Mouse (Mus musculus) lung, postnatal 0 days (tissue): ENCODE measurements at regions not wholly inside any gene's neighbourhood (a gene's known extent, or its start where the extent isn't known, plus 50 kb on each side); places are given as distances from the start of the nearest gene placed in this dataset.

Source experiments
- ATAC-seq: fragments of 200-750 bp; cut with Nextera tagmentation; 2 replicates; pipeline ENCODE4 v1.8.0; 2017; ENCODE audit warnings: moderate library complexity
- DNase-seq: peaks from one replicate; pipeline ENCODE4 v3.0.0-alpha.2; 2016; ENCODE audit warnings: low spot score
- H3K27ac ChIP-seq: fragments of 300-500 bp; sonication (generic); 2 replicates; pipeline ENCODE4 v1.5.1; 2014; ENCODE audit warnings: antibody characterized with exemption, mild to moderate bottlenecking, low read length, mixed read lengths
- H3K27me3 ChIP-seq: fragments of 300-500 bp; sonication (generic); replicated peaks from 2 replicates; pipeline ENCODE4 v1.6.1; 2014; ENCODE audit warnings: low read length, mixed read lengths; ENCODE audit not compliant: insufficient read depth
- H3K36me3 ChIP-seq: fragments of 300-500 bp; sonication (generic); 2 replicates; pipeline ENCODE4 v1.6.1; 2014; ENCODE audit warnings: low read length, mixed read lengths; ENCODE audit not compliant: insufficient read depth
- H3K4me1 ChIP-seq: fragments of 300-500 bp; sonication (generic); 2 replicates; pipeline ENCODE4 v1.6.1; 2014; ENCODE audit warnings: antibody characterized with exemption, low read depth, low read length, mixed read lengths; ENCODE audit not compliant: insufficient read depth
- H3K4me2 ChIP-seq: fragments of 300-500 bp; sonication (generic); replicated peaks from 2 replicates; pipeline ENCODE4 v1.6.1; 2014; ENCODE audit warnings: low read depth, mild to moderate bottlenecking, low read length, moderate library complexity, mixed read lengths
- H3K4me3 ChIP-seq: fragments of 300-500 bp; sonication (generic); 2 replicates; pipeline ENCODE4 v1.5.1; 2014; ENCODE audit warnings: low read depth, low read length
- H3K9ac ChIP-seq: fragments of 300-500 bp; sonication (generic); replicated peaks from 2 replicates; pipeline ENCODE4 v1.6.1; 2014; ENCODE audit warnings: low read depth, mild to moderate bottlenecking
- H3K9me3 ChIP-seq: fragments of 300-500 bp; sonication (generic); 2 replicates; pipeline ENCODE4 v1.6.1; 2016; ENCODE audit warnings: low read length, mixed read lengths
- CTCF ChIP-seq: IDR thresholded peaks from 2 replicates; pipeline ENCODE4 v1.5.1; 2016; ENCODE audit warnings: antibody characterized with exemption, mild to moderate bottlenecking
- EP300 ChIP-seq: IDR thresholded peaks from 2 replicates; pipeline ENCODE4 v1.6.1; 2016; ENCODE audit warnings: antibody characterized with exemption, mild to moderate bottlenecking, control low read depth
- WGBS: fragments of 180-500 bp; shearing (Covaris S2); extraction: QIAGEN DNeasy Blood & Tissue Kit; methylation state at CpG from one replicate; pipeline ENCODE4 v1.1.7; 2014; 5-methylcytosine and 5-hydroxymethylcytosine counted together

DNA sequence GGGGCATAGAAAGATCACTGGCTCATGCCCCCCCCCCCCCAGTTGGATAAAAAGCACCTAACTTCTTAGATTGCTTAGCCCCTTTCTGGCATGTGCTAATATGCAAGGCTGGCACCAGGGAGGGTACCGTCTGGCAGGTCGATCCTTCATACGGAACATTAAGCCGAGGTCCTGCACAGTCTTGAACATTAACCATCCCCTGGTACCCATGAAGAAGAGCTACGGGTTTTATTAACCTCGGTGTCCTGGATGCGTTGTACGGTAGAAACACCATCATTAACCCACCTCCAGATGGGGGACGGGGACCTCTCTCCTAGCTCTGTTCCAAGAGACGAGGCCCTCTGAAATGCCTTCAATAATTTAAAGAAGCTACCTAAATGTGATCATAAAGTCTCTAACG, 178.7 kb downstream of the Maf start:
- WGBS = 96% methylated on average over 11 of the region's 11 CpGs
- Histone ChIP-seq H3K4me3 (no peak overlapping the region), H3K4me2 (no peak overlapping the region), H3K27ac (no peak overlapping the region), H3K9me3 (no peaks in the 10 kb centered on the region), H3K4me1 (no peaks in the 10 kb centered on the region), H3K9ac (no peak overlapping the region), H3K27me3 (no peaks in the 10 kb centered on the region), H3K36me3 (no peaks in the 10 kb centered on the region)
- TF ChIP-seq EP300 = no peak
- TF ChIP-seq CTCF = no peak
- ATAC-seq (no peak), DNase-seq (no peak)

DNA sequence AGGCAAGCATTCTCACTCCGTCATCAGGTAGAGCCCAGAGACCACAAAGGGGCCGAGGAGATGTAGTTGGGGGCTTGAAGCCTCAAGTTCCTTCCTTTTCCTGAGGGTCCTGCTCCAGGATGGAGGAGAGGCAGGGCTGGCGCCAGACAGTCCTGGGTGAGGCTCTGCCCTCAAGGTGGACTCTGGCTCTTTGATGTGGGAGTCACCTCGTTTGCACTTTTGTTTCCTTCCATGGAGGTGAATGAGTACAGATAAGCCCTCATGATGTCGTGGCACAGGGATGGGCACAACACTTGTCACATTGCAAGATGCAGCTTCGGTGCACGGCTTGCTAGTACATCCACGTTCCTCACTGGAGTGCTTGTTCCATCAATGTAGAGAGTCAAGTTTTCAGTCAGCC, 182.4 kb downstream of the Maf start:
- ATAC-seq (no peak), DNase-seq (no peak)
- TF ChIP-seq CTCF = no peak
- TF ChIP-seq EP300 = no peak
- 80% methylated on average over 8 of the region's 8 CpGs for WGBS
- Histone ChIP-seq H3K27me3 (no peaks in the 10 kb centered on the region), H3K4me2 (no peak overlapping the region), H3K9me3 (no peaks in the 10 kb centered on the region), H3K9ac (no peak overlapping the region), H3K4me3 (no peak overlapping the region), H3K4me1 (no peaks in the 10 kb centered on the region), H3K36me3 (no peaks in the 10 kb centered on the region), H3K27ac (no peak overlapping the region)

DNA sequence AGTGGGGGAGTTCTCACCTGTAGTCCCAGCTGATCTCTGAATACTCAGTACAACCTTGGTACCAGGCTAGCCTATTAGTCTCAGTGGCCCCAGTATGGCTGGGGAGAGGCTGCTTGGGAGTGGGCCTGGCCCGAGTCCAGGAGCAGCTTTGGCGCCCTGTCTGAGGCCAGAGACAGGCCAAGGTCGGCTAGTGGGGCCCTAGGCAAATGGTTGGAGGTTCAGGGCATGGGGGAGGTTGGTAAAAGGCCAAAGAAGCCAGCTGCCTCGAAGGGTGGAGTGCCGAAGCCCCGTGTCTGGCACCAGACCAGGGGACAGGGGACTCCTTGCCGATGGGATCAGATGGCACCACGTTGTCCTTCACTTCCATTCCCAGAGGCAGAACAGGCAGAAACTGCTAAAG, 182.9 kb downstream of the Maf start:
- Histone ChIP-seq H3K9ac (no peak overlapping the region), H3K9me3 (no peaks in the 10 kb centered on the region), H3K4me1 (no peaks in the 10 kb centered on the region), H3K36me3 (no peaks in the 10 kb centered on the region), H3K4me3 (no peak overlapping the region), H3K27me3 (no peaks in the 10 kb centered on the region), H3K27ac (no peak overlapping the region), H3K4me2 (no peak overlapping the region)
- TF ChIP-seq EP300 (no peak), CTCF (no peak)
- no peak for DNase-seq
- ATAC-seq = no peak
- 53% methylated on average over 8 of the region's 8 CpGs for WGBS

- peak; percentile 61 for DNase-seq
- peak; percentile 56 for ATAC-seq
- no peaks in the 10 kb centered on the region for H3K4me1 ChIP-seq
- no peak overlapping the region for H3K4me2 ChIP-seq
- TF ChIP-seq EP300 = no peak
- H3K9ac ChIP-seq = no peak overlapping the region
- H3K27ac ChIP-seq = no peak overlapping the region
- 45% methylated on average over 5 of the region's 5 CpGs for WGBS
- no peak overlapping the region for H3K4me3 ChIP-seq
- no peaks in the 10 kb centered on the region for H3K9me3 ChIP-seq
- no peaks in the 10 kb centered on the region for H3K36me3 ChIP-seq
- H3K27me3 ChIP-seq = no peaks in the 10 kb centered on the region
Measured at GRCm38 (mm10) chr8:115522527-115522926, 185.1 kb downstream of the Maf start.

- H3K36me3 ChIP-seq = no peaks in the 10 kb centered on the region
- H3K9ac ChIP-seq = no peak overlapping the region
- no peaks in the 10 kb centered on the region for H3K27me3 ChIP-seq
- no peak for ATAC-seq
- 55% methylated on average over 4 of the region's 4 CpGs for WGBS
- no peak overlapping the region for H3K27ac ChIP-seq
- no peak for DNase-seq
- TF ChIP-seq CTCF = no peak
- TF ChIP-seq EP300 = no peak
- no peak overlapping the region for H3K4me3 ChIP-seq
- H3K4me1 ChIP-seq = no peaks in the 10 kb centered on the region
- H3K9me3 ChIP-seq = no peaks in the 10 kb centered on the region
- H3K4me2 ChIP-seq = no peak overlapping the region
Measured at GRCm38 (mm10) chr8:115515647-115516046, 191.9 kb downstream of the Maf start.

DNA sequence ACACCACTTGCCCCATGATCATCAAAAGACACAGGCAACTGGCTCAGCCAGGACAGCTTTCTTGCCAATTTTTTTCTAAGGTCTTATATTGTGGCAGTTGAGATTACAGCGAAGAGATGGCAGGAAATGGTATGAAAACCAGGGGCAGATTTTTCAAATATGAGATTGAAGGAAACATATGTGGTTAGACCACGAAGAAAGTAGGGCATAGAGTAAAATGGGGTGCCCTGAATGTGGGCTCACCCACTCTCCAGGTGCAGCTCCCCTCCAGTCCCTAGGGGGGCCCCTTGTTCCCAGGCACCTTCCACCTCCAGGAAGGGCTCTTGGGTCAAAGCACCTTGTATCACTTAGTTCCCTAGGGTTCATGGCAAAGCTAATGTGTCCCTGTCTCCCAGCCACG, 193.1 kb downstream of the Maf start:
- Histone ChIP-seq H3K9me3 (no peaks in the 10 kb centered on the region), H3K27me3 (no peaks in the 10 kb centered on the region), H3K4me1 (no peaks in the 10 kb centered on the region), H3K36me3 (no peaks in the 10 kb centered on the region), H3K27ac (no peak overlapping the region), H3K4me3 (no peak overlapping the region), H3K4me2 (no peak overlapping the region), H3K9ac (no peak overlapping the region)
- DNase-seq (no peak), ATAC-seq (no peak)
- TF ChIP-seq CTCF (no peak), EP300 (no peak)
- 72% methylated on average over 3 of the region's 3 CpGs for WGBS

GRCm38 (mm10) chr8:115507180-115507579, 200.4 kb downstream of the Maf start:
- ATAC-seq (no peak), DNase-seq (no peak)
- no peak for TF ChIP-seq EP300
- no peak for TF ChIP-seq CTCF
- Histone ChIP-seq H3K36me3 (no peaks in the 10 kb centered on the region), H3K27me3 (no peaks in the 10 kb centered on the region), H3K27ac (no peak overlapping the region), H3K9ac (no peak overlapping the region), H3K4me1 (no peaks in the 10 kb centered on the region), H3K4me3 (no peak overlapping the region), H3K9me3 (no peaks in the 10 kb centered on the region), H3K4me2 (no peak overlapping the region)
- 90% methylated on average over 4 of the region's 4 CpGs for WGBS
